Mouse (Mus musculus) embryonic facial prominence, embryonic 11.5 days (tissue): ENCODE results near the gene Chst11. TPM values are rescaled to one million over a fixed set of nuclear protein-coding genes. Genes with fewer than 3 reads are reported as not detected.

Experiments used
- ATAC-seq: fragments of 200-750 bp; cut with Nextera tagmentation; replicated peaks from 2 replicates; pipeline ENCODE4 v1.8.0; 2017; ENCODE audit warnings: low read depth; ENCODE audit not compliant: insufficient number of reproducible peaks, low FRiP score, low TSS enrichment
- DNase-seq: peaks from one replicate; pipeline ENCODE4 v3.0.0-alpha.2; 2015; ENCODE audit warnings: low spot score
- H3K27ac ChIP-seq: fragments of 300-500 bp; sonication (generic); replicated peaks from 2 replicates; pipeline ENCODE4 v1.5.1; 2014; ENCODE audit warnings: mild to moderate bottlenecking, low read depth, low read length, control low read depth
- H3K27me3 ChIP-seq: fragments of 300-500 bp; sonication (generic); 2 replicates; pipeline ENCODE4 v1.6.1; 2014; ENCODE audit warnings: mild to moderate bottlenecking, low read length, moderate library complexity, mixed read lengths; ENCODE audit not compliant: control insufficient read depth, insufficient read depth
- H3K36me3 ChIP-seq: fragments of 300-500 bp; sonication (generic); replicated peaks from 2 replicates; pipeline ENCODE4 v1.6.1; 2014; ENCODE audit warnings: low read depth, mild to moderate bottlenecking, low read length, moderate library complexity, mixed read lengths; ENCODE audit not compliant: control insufficient read depth, insufficient read depth
- H3K4me1 ChIP-seq: fragments of 300-500 bp; sonication (generic); 2 replicates; pipeline ENCODE4 v1.6.1; 2014; ENCODE audit warnings: low read length, mixed read lengths; ENCODE audit not compliant: control insufficient read depth, insufficient read depth
- H3K4me2 ChIP-seq: fragments of 300-500 bp; sonication (generic); 2 replicates; pipeline ENCODE4 v1.6.1; 2014; ENCODE audit warnings: low read depth, mild to moderate bottlenecking, control low read depth, low read length, moderate library complexity
- H3K4me3 ChIP-seq: fragments of 300-500 bp; sonication (generic); 2 replicates; pipeline ENCODE4 v1.5.1; 2014; ENCODE audit warnings: low read depth, low read length, control low read depth
- H3K9ac ChIP-seq: fragments of 300-500 bp; sonication (generic); replicated peaks from 2 replicates; pipeline ENCODE4 v1.6.1; 2014; ENCODE audit warnings: mild to moderate bottlenecking, control low read depth, low read length
- H3K9me3 ChIP-seq: fragments of 300-500 bp; sonication (generic); replicated peaks from 2 replicates; pipeline ENCODE4 v1.6.1; 2016; ENCODE audit warnings: mild to moderate bottlenecking, low read length, inconsistent platforms, mixed read lengths; ENCODE audit not compliant: control insufficient read depth
- WGBS: fragments of 180-500 bp; shearing (Covaris S2); extraction: QIAGEN DNeasy Blood & Tissue Kit; methylation state at CpG from one replicate; pipeline ENCODE4 v1.1.7; 2014; 5-methylcytosine and 5-hydroxymethylcytosine counted together
- polyA plus RNA-seq: library from polyadenylated mRNA; unstranded; fragments of >200 nt; fragmentation: Nextera tagmentation; extraction: Ambion mirVana; gene quantifications from 2 replicates; pipeline ENCODE4 v1.2.1, GENCODE M21; 2014

Chst11 gene
- polyA plus RNA-seq, 1 experiment from 2014 or later, result 2.1 TPM

- Histone ChIP-seq H3K4me1 (no peaks in the 10 kb centered on the region), H3K27me3 (no peaks in the 10 kb centered on the region), H3K4me2 (no peak overlapping the region), H3K36me3 (no peaks in the 10 kb centered on the region), H3K4me3 (no peak overlapping the region), H3K9ac (no peak overlapping the region), H3K27ac (no peak overlapping the region), H3K9me3 (no peaks in the 10 kb centered on the region)
- ATAC-seq, result 0 out of 2 replicates have a peak, but pooled peaks have one; percentile 53
- WGBS, result 69% methylated on average over 19 of the region's 19 CpGs
- DNase-seq, result no peak
Observed at GRCm38 (mm10) chr10:83071785-83072580, 86.7 kb downstream of the Chst11 start.

- no peak overlapping the region for H3K4me2 ChIP-seq
- no peak for DNase-seq
- H3K27me3 ChIP-seq, result no peaks in the 10 kb centered on the region
- ATAC-seq, result no peak
- H3K9me3 ChIP-seq, result no peaks in the 10 kb centered on the region
- 70% methylated on average over 7 of the region's 7 CpGs for WGBS
- no peaks in the 10 kb centered on the region for H3K4me1 ChIP-seq
- H3K4me3 ChIP-seq, result no peak overlapping the region
- H3K9ac ChIP-seq, result no peak overlapping the region
- no peaks in the 10 kb centered on the region for H3K36me3 ChIP-seq
- no peak overlapping the region for H3K27ac ChIP-seq
Observed at GRCm38 (mm10) chr10:83073119-83073518, 87.8 kb downstream of the Chst11 start.

GRCm38 (mm10) chr10:83076816-83077215 is 91.5 kb downstream of the Chst11 start:
- Histone ChIP-seq H3K9ac (no peak overlapping the region), H3K4me3 (no peak overlapping the region), H3K4me1 (peaks cover 11% of the 10 kb centered on the region), H3K9me3 (no peaks in the 10 kb centered on the region), H3K36me3 (no peaks in the 10 kb centered on the region), H3K4me2 (no peak overlapping the region), H3K27me3 (no peaks in the 10 kb centered on the region), H3K27ac (no peak overlapping the region)
- no peak for ATAC-seq
- WGBS, result 84% methylated on average over 7 of the region's 7 CpGs
- DNase-seq, result no peak

- H3K27me3 ChIP-seq, result no peaks in the 10 kb centered on the region
- peaks cover 11% of the 10 kb centered on the region for H3K4me1 ChIP-seq
- H3K9me3 ChIP-seq, result no peaks in the 10 kb centered on the region
- no peak overlapping the region for H3K4me2 ChIP-seq
- H3K4me3 ChIP-seq, result no peak overlapping the region
- H3K27ac ChIP-seq, result no peak overlapping the region
- 90% methylated on average over 8 of the region's 8 CpGs for WGBS
- no peaks in the 10 kb centered on the region for H3K36me3 ChIP-seq
- DNase-seq, result no peak
- H3K9ac ChIP-seq, result no peak overlapping the region
- ATAC-seq, result no peak
Observed at GRCm38 (mm10) chr10:83078723-83079122, 93.4 kb downstream of the Chst11 start.

GRCm38 (mm10) chr10:83079755-83080154 is 94.5 kb downstream of the Chst11 start:
- no peak for DNase-seq
- Histone ChIP-seq H3K27me3 (no peaks in the 10 kb centered on the region), H3K36me3 (no peaks in the 10 kb centered on the region), H3K4me3 (no peak overlapping the region), H3K27ac (no peak overlapping the region), H3K4me1 (peaks cover 11% of the 10 kb centered on the region), H3K9ac (no peak overlapping the region), H3K9me3 (no peaks in the 10 kb centered on the region), H3K4me2 (no peak overlapping the region)
- WGBS, result 80% methylated on average over 13 of the region's 13 CpGs
- 0 out of 2 replicates have a peak, but pooled peaks have one; percentile 6 for ATAC-seq

- no peak overlapping the region for H3K4me2 ChIP-seq
- no peaks in the 10 kb centered on the region for H3K27me3 ChIP-seq
- 56% methylated on average over 12 of the region's 12 CpGs for WGBS
- DNase-seq (no peak), ATAC-seq (peak; percentile 45; the same call in 1 of the 2 replicates)
- no peak overlapping the region for H3K4me3 ChIP-seq
- peaks cover 11% of the 10 kb centered on the region for H3K4me1 ChIP-seq
- H3K36me3 ChIP-seq, result no peaks in the 10 kb centered on the region
- no peak overlapping the region for H3K27ac ChIP-seq
- H3K9ac ChIP-seq, result no peak overlapping the region
- H3K9me3 ChIP-seq, result no peaks in the 10 kb centered on the region
Observed at GRCm38 (mm10) chr10:83080275-83080741, 95.0 kb downstream of the Chst11 start.

GRCm38 (mm10) chr10:83080930-83081329 is 95.6 kb downstream of the Chst11 start:
- peaks cover 11% of the 10 kb centered on the region for H3K4me1 ChIP-seq
- no peak overlapping the region for H3K27ac ChIP-seq
- 30% methylated on average over 10 of the region's 10 CpGs for WGBS
- peak; percentile 67 for DNase-seq
- H3K36me3 ChIP-seq, result no peaks in the 10 kb centered on the region
- no peak overlapping the region for H3K4me2 ChIP-seq
- H3K27me3 ChIP-seq, result no peaks in the 10 kb centered on the region
- H3K4me3 ChIP-seq, result no peak overlapping the region
- H3K9ac ChIP-seq, result no peak overlapping the region; the same call in 1 of the 2 replicates
- peak; percentile 70; the same call in 1 of the 2 replicates for ATAC-seq
- H3K9me3 ChIP-seq, result no peaks in the 10 kb centered on the region

- ATAC-seq (no peak), DNase-seq (no peak)
- no peak overlapping the region for H3K4me2 ChIP-seq
- no peak overlapping the region for H3K27ac ChIP-seq
- no peak overlapping the region; the same call in 1 of the 2 replicates for H3K9ac ChIP-seq
- no peaks in the 10 kb centered on the region for H3K27me3 ChIP-seq
- WGBS, result 71% methylated on average over 9 of the region's 9 CpGs
- H3K4me1 ChIP-seq, result peaks cover 11% of the 10 kb centered on the region
- H3K36me3 ChIP-seq, result no peaks in the 10 kb centered on the region
- no peaks in the 10 kb centered on the region for H3K9me3 ChIP-seq
- H3K4me3 ChIP-seq, result no peak overlapping the region
Observed at GRCm38 (mm10) chr10:83083946-83084345, 98.6 kb downstream of the Chst11 start.
